Mouse (Mus musculus) sigmoid colon, adult 10 weeks (tissue): ENCODE results near the gene Rbm47. TPM values are rescaled to one million over a fixed set of nuclear protein-coding genes. Genes with fewer than 3 reads are reported as not detected.

Source experiments
- polyA plus RNA-seq: library from polyadenylated mRNA; stranded (reverse); fragments of 350-450 nt; fragmentation: Illumina TruSeq; extraction: RNeasy Lipid Tissue Mini Kit (QIAGEN cat#74804); gene quantifications from one replicate; pipeline ENCODE4 v1.2.3, GENCODE M21; 2014; ENCODE audit warnings: low read depth, low replicate concordance

The Rbm47 gene
- 89.7 TPM for polyA plus RNA-seq

DNA sequence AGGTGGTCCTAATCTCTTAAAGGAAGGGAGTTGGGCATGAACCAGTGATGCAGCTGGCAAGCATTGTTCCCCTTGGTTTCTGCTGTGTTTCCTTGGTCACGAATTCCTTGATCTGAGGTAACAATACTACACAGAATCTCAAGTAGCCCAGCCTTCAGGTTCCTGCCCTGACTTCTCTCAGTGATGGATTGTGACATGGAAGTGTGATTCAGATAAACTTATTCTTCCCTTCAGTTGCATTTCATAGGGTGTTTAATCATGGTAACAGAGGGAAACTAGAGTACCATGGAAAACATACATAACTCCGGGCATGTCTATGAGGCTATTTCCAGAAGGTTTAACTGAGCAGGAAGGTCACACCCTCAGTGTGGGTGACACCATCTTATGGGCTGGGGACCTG, at the start of gene Rbm47:
TSS of gene Rbm47 (minus strand) at position 101 of the 400 bp plus-strand sequence.

DNA sequence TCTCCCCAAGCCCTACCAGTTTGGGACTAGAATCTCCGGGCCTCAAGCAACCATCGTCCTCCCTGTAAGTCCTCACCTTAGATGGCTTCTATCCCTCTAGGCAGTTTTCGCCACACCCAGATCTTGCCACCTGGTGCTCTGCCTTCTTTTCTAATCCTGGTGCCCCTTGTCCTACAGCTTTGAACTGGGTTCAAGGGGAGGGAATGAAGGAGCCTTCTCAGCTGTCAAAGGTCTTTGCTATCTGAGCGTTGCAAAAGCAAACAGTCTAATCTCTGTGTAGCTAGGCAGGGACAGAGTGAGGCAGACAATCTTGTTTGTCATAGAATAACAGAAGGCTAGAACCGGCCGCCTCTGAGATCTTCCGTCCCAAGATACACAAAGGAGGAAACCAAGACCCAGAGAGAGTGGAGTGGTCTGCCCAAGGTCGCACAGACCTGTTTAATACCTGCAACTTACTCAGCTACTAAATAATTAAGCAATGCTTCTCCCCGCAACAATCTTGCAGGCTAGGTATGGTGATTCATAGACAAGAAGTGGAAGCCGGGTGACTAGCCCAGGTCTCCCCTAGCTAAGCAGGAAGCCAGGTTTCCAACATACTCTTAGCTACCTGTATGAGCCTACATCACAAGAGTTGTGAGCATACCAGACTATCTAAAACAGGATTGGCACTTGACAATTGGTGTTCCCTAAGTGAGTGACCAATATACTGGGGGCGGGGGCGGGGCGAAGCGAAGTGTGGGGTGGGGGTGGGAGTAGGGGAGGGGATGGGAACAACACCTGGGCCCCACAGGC, 168.6 kb downstream of the Rbm47 start, which contains the start of gene 9130230L23Rik:
TSS of gene 9130230L23Rik (minus strand) at position 152 of the 792 bp plus-strand sequence.

Other genes with a start within 250 kb of the Rbm47 start
- not detected for gene Chrna9, start 238.2 kb downstream of the Rbm47 start, polyA plus RNA-seq
- 5.2 TPM for gene 9130230L23Rik, start 168.8 kb downstream of the Rbm47 start, polyA plus RNA-seq
- 0.35 TPM for gene Nsun7, start 86.8 kb upstream of the Rbm47 start, polyA plus RNA-seq